Mouse (Mus musculus) embryonic facial prominence, embryonic 12.5 days (tissue): Measurements from ENCODE around the gene Papss1. TPM values are rescaled to one million over a fixed set of nuclear protein-coding genes. Genes with fewer than 3 reads are reported as not detected.
"Not testable (repeated sequence)": the region's sequence is repeated elsewhere in the genome, so short reads cannot be mapped to it uniquely, and the experiment has no call there.

ENCODE experiments used
- ATAC-seq: fragments of 200-750 bp; cut with Nextera tagmentation; 2 replicates; pipeline ENCODE4 v1.8.0; 2017; ENCODE audit not compliant: insufficient number of reproducible peaks, insufficient read depth, low FRiP score, low TSS enrichment
- H3K27ac ChIP-seq: fragments of 300-500 bp; sonication (generic); 2 replicates; pipeline ENCODE4 v1.5.1; 2016; ENCODE audit warnings: mild to moderate bottlenecking
- H3K27me3 ChIP-seq: fragments of 300-500 bp; sonication (generic); 2 replicates; pipeline ENCODE4 v1.6.1; 2016; ENCODE audit warnings: mild to moderate bottlenecking, moderate library complexity
- H3K36me3 ChIP-seq: fragments of 300-500 bp; sonication (generic); 2 replicates; pipeline ENCODE4 v1.6.1; 2016; ENCODE audit warnings: mild to moderate bottlenecking
- H3K4me1 ChIP-seq: fragments of 300-500 bp; sonication (generic); 2 replicates; pipeline ENCODE4 v1.6.1; 2016
- H3K4me2 ChIP-seq: fragments of 300-500 bp; sonication (generic); replicated peaks from 2 replicates; pipeline ENCODE4 v1.6.1; 2016; ENCODE audit warnings: mild to moderate bottlenecking, moderate library complexity
- H3K4me3 ChIP-seq: fragments of 300-500 bp; sonication (generic); 2 replicates; pipeline ENCODE4 v1.5.1; 2016; ENCODE audit warnings: mild to moderate bottlenecking
- H3K9ac ChIP-seq: fragments of 300-500 bp; sonication (generic); 2 replicates; pipeline ENCODE4 v1.6.1; 2016; ENCODE audit warnings: mild to moderate bottlenecking, moderate library complexity
- H3K9me3 ChIP-seq: fragments of 300-500 bp; sonication (generic); 2 replicates; pipeline ENCODE4 v1.6.1; 2016; ENCODE audit warnings: mild to moderate bottlenecking, moderate library complexity
- WGBS: fragments of 180-500 bp; shearing (Covaris S2); methylation state at CpG from one replicate; pipeline ENCODE4 v1.1.7; 2016; 5-methylcytosine and 5-hydroxymethylcytosine counted together
- polyA plus RNA-seq: library from polyadenylated mRNA; unstranded; fragments of >200 nt; fragmentation: Nextera tagmentation; extraction: Ambion mirVana; gene quantifications from 2 replicates; pipeline ENCODE4 v1.2.1, GENCODE M21; 2016

Gene Papss1
- polyA plus RNA-seq: 118 and 124 TPM in 2 replicates

- Histone ChIP-seq H3K36me3 (no peaks in the 10 kb centered on the region), H3K27ac (peak within 1 kb of the TSS; percentile 95), H3K4me1 (peaks cover 18% of the 10 kb centered on the region), H3K4me3 (peak within 1 kb of the TSS; percentile 74), H3K9me3 (no peaks in the 10 kb centered on the region), H3K9ac (peak within 1 kb of the TSS; percentile 79), H3K27me3 (no peaks in the 10 kb centered on the region), H3K4me2 (peak within 1 kb of the TSS; percentile 67)
- ATAC-seq: peak; percentile 98
- under 1% methylated on average over 73 of the region's 73 CpGs for WGBS
These were observed at the start of gene Papss1 for GRCm38 (mm10) chr3:131564430-131565256. TSS of gene Papss1 (plus strand) at chr3:131564768.

GRCm38 (mm10) chr3:131516332-131516999 lies 48.1 kb upstream of the Papss1 start:
- 79% methylated on average over 7 of the region's 7 CpGs for WGBS
- Histone ChIP-seq H3K9me3 (no peaks in the 10 kb centered on the region), H3K36me3 (no peaks in the 10 kb centered on the region), H3K4me3 (no peak overlapping the region), H3K9ac (no peak overlapping the region), H3K4me1 (no peaks in the 10 kb centered on the region), H3K27me3 (no peaks in the 10 kb centered on the region), H3K27ac (no peak overlapping the region), H3K4me2 (no peak overlapping the region)
- no peak for ATAC-seq

GRCm38 (mm10) chr3:131517756-131518155 lies 46.8 kb upstream of the Papss1 start:
- H3K9me3 ChIP-seq: no peaks in the 10 kb centered on the region
- H3K36me3 ChIP-seq: no peaks in the 10 kb centered on the region
- no peak overlapping the region for H3K4me2 ChIP-seq
- WGBS: 79% methylated on average over 6 of the region's 6 CpGs
- H3K4me1 ChIP-seq: no peaks in the 10 kb centered on the region
- H3K27me3 ChIP-seq: no peaks in the 10 kb centered on the region
- no peak overlapping the region for H3K4me3 ChIP-seq
- ATAC-seq: no peak
- H3K27ac ChIP-seq: no peak overlapping the region
- no peak overlapping the region for H3K9ac ChIP-seq

- Histone ChIP-seq H3K27ac (no peak overlapping the region), H3K9me3 (no peaks in the 10 kb centered on the region), H3K4me1 (no peaks in the 10 kb centered on the region), H3K4me3 (no peak overlapping the region), H3K4me2 (no peak overlapping the region), H3K27me3 (no peaks in the 10 kb centered on the region), H3K9ac (no peak overlapping the region), H3K36me3 (no peaks in the 10 kb centered on the region)
- WGBS: 69% methylated on average over 4 of the region's 4 CpGs
- ATAC-seq: no peak
These were observed 43.4 kb upstream of the Papss1 start for GRCm38 (mm10) chr3:131521206-131521605.

GRCm38 (mm10) chr3:131522243-131522642 lies 42.3 kb upstream of the Papss1 start:
- ATAC-seq: no peak
- Histone ChIP-seq H3K27ac (no peak overlapping the region), H3K4me3 (no peak overlapping the region), H3K9me3 (no peaks in the 10 kb centered on the region), H3K9ac (no peak overlapping the region), H3K4me2 (no peak overlapping the region), H3K36me3 (no peaks in the 10 kb centered on the region), H3K4me1 (no peaks in the 10 kb centered on the region), H3K27me3 (no peaks in the 10 kb centered on the region)
- 83% methylated on average over 7 of the region's 7 CpGs for WGBS

GRCm38 (mm10) chr3:131523749-131524148 lies 40.8 kb upstream of the Papss1 start:
- Histone ChIP-seq H3K4me3 (no peak overlapping the region), H3K9me3 (no peaks in the 10 kb centered on the region), H3K9ac (no peak overlapping the region), H3K27ac (no peak overlapping the region), H3K4me2 (no peak overlapping the region), H3K4me1 (no peaks in the 10 kb centered on the region), H3K27me3 (no peaks in the 10 kb centered on the region), H3K36me3 (no peaks in the 10 kb centered on the region)
- 63% methylated on average over 9 of the region's 9 CpGs for WGBS
- no peak for ATAC-seq

GRCm38 (mm10) chr3:131524210-131524609 lies 40.4 kb upstream of the Papss1 start:
- Histone ChIP-seq H3K27ac (no peak overlapping the region), H3K9ac (no peak overlapping the region), H3K4me3 (no peak overlapping the region), H3K4me1 (no peaks in the 10 kb centered on the region), H3K36me3 (no peaks in the 10 kb centered on the region), H3K9me3 (no peaks in the 10 kb centered on the region), H3K4me2 (no peak overlapping the region), H3K27me3 (no peaks in the 10 kb centered on the region)
- WGBS: 74% methylated on average over 5 of the region's 5 CpGs
- ATAC-seq: no peak

- no peaks in the 10 kb centered on the region for H3K9me3 ChIP-seq
- no peak overlapping the region for H3K4me3 ChIP-seq
- H3K4me1 ChIP-seq: no peaks in the 10 kb centered on the region
- WGBS: 22% methylated on average over 11 of the region's 11 CpGs
- H3K27ac ChIP-seq: no peak overlapping the region
- no peaks in the 10 kb centered on the region for H3K36me3 ChIP-seq
- no peak overlapping the region for H3K9ac ChIP-seq
- no peak for ATAC-seq
- no peak overlapping the region for H3K4me2 ChIP-seq
- H3K27me3 ChIP-seq: no peaks in the 10 kb centered on the region
These were observed 39.8 kb upstream of the Papss1 start for GRCm38 (mm10) chr3:131524779-131525178.

- Histone ChIP-seq H3K27ac (no peak overlapping the region), H3K9ac (no peak overlapping the region), H3K36me3 (no peaks in the 10 kb centered on the region), H3K9me3 (no peaks in the 10 kb centered on the region), H3K4me3 (no peak overlapping the region), H3K27me3 (no peaks in the 10 kb centered on the region), H3K4me2 (no peak overlapping the region), H3K4me1 (no peaks in the 10 kb centered on the region)
- 86% methylated on average over 3 of the region's 3 CpGs for WGBS
- no peak for ATAC-seq
These were observed 39.3 kb upstream of the Papss1 start for GRCm38 (mm10) chr3:131525229-131525628.

GRCm38 (mm10) chr3:131541244-131541942 lies 23.2 kb upstream of the Papss1 start:
- Histone ChIP-seq H3K36me3 (no peaks in the 10 kb centered on the region), H3K4me2 (no peak overlapping the region), H3K4me1 (no peaks in the 10 kb centered on the region), H3K9ac (no peak overlapping the region), H3K27ac (no peak overlapping the region), H3K4me3 (no peak overlapping the region), H3K27me3 (no peaks in the 10 kb centered on the region), H3K9me3 (0 out of 2 replicates have a peak, but pooled peaks cover 3% of the 10 kb centered on the region)
- 95% methylated on average over 13 of the region's 13 CpGs for WGBS
- ATAC-seq: no peak

GRCm38 (mm10) chr3:131547562-131547961 lies 17.0 kb upstream of the Papss1 start:
- 96% methylated on average over 17 of the region's 17 CpGs for WGBS
- H3K9ac ChIP-seq, H3K4me1 ChIP-seq, ATAC-seq, H3K27ac ChIP-seq, H3K36me3 ChIP-seq, H3K27me3 ChIP-seq, H3K4me3 ChIP-seq, H3K4me2 ChIP-seq, H3K9me3 ChIP-seq: not testable (repeated sequence)
